Mouse (Mus musculus) embryonic facial prominence, embryonic 12.5 days (tissue): ENCODE measurements around the gene Tjp1. TPM values are rescaled to one million over a fixed set of nuclear protein-coding genes. Genes with fewer than 3 reads are reported as not detected.

Experiments used
- ATAC-seq: fragments of 200-750 bp; cut with Nextera tagmentation; 2 replicates; pipeline ENCODE4 v1.8.0; 2017; ENCODE audit not compliant: insufficient number of reproducible peaks, insufficient read depth, low FRiP score, low TSS enrichment
- H3K27ac ChIP-seq: fragments of 300-500 bp; sonication (generic); 2 replicates; pipeline ENCODE4 v1.5.1; 2016; ENCODE audit warnings: mild to moderate bottlenecking
- H3K27me3 ChIP-seq: fragments of 300-500 bp; sonication (generic); 2 replicates; pipeline ENCODE4 v1.6.1; 2016; ENCODE audit warnings: mild to moderate bottlenecking, moderate library complexity
- H3K36me3 ChIP-seq: fragments of 300-500 bp; sonication (generic); 2 replicates; pipeline ENCODE4 v1.6.1; 2016; ENCODE audit warnings: mild to moderate bottlenecking
- H3K4me1 ChIP-seq: fragments of 300-500 bp; sonication (generic); 2 replicates; pipeline ENCODE4 v1.6.1; 2016
- H3K4me2 ChIP-seq: fragments of 300-500 bp; sonication (generic); replicated peaks from 2 replicates; pipeline ENCODE4 v1.6.1; 2016; ENCODE audit warnings: mild to moderate bottlenecking, moderate library complexity
- H3K4me3 ChIP-seq: fragments of 300-500 bp; sonication (generic); 2 replicates; pipeline ENCODE4 v1.5.1; 2016; ENCODE audit warnings: mild to moderate bottlenecking
- H3K9ac ChIP-seq: fragments of 300-500 bp; sonication (generic); 2 replicates; pipeline ENCODE4 v1.6.1; 2016; ENCODE audit warnings: mild to moderate bottlenecking, moderate library complexity
- H3K9me3 ChIP-seq: fragments of 300-500 bp; sonication (generic); 2 replicates; pipeline ENCODE4 v1.6.1; 2016; ENCODE audit warnings: mild to moderate bottlenecking, moderate library complexity
- WGBS: fragments of 180-500 bp; shearing (Covaris S2); methylation state at CpG from one replicate; pipeline ENCODE4 v1.1.7; 2016; 5-methylcytosine and 5-hydroxymethylcytosine counted together
- polyA plus RNA-seq: library from polyadenylated mRNA; unstranded; fragments of >200 nt; fragmentation: Nextera tagmentation; extraction: Ambion mirVana; gene quantifications from 2 replicates; pipeline ENCODE4 v1.2.1, GENCODE M21; 2016

Gene Tjp1
- polyA plus RNA-seq, 1 experiment from 2014 or later, result 27.6 TPM

GRCm38 (mm10) chr7:65460196-65460595 is 67.4 kb downstream of the Tjp1 start:
- no peak for ATAC-seq
- H3K27ac ChIP-seq, result no peak overlapping the region
- no peaks in the 10 kb centered on the region for H3K9me3 ChIP-seq
- 83% methylated on average over 3 of the region's 3 CpGs for WGBS
- no peak overlapping the region for H3K9ac ChIP-seq
- H3K4me2 ChIP-seq, result no peak overlapping the region
- H3K4me1 ChIP-seq, result no peaks in the 10 kb centered on the region
- no peak overlapping the region for H3K4me3 ChIP-seq
- no peaks in the 10 kb centered on the region for H3K36me3 ChIP-seq
- H3K27me3 ChIP-seq, result no peaks in the 10 kb centered on the region

GRCm38 (mm10) chr7:65456031-65456430 is 71.5 kb downstream of the Tjp1 start:
- ATAC-seq, result no peak
- no peak overlapping the region for H3K27ac ChIP-seq
- H3K27me3 ChIP-seq, result no peaks in the 10 kb centered on the region
- no peaks in the 10 kb centered on the region for H3K36me3 ChIP-seq
- no peak overlapping the region for H3K4me2 ChIP-seq
- H3K9me3 ChIP-seq, result no peaks in the 10 kb centered on the region
- no peak overlapping the region for H3K4me3 ChIP-seq
- H3K9ac ChIP-seq, result no peak overlapping the region
- WGBS, result 43% methylated on average over 2 of the region's 2 CpGs
- no peaks in the 10 kb centered on the region for H3K4me1 ChIP-seq

- H3K9me3 ChIP-seq, result no peaks in the 10 kb centered on the region
- no peak for ATAC-seq
- H3K4me1 ChIP-seq, result no peaks in the 10 kb centered on the region
- no peak overlapping the region for H3K4me3 ChIP-seq
- no peaks in the 10 kb centered on the region for H3K36me3 ChIP-seq
- 85% methylated on average over 3 of the region's 3 CpGs for WGBS
- H3K9ac ChIP-seq, result no peak overlapping the region
- H3K4me2 ChIP-seq, result no peak overlapping the region
- H3K27me3 ChIP-seq, result no peaks in the 10 kb centered on the region
- H3K27ac ChIP-seq, result no peak overlapping the region
These were observed 72.4 kb downstream of the Tjp1 start for GRCm38 (mm10) chr7:65455208-65455607.

- Histone ChIP-seq H3K4me1 (no peaks in the 10 kb centered on the region), H3K27ac (no peak overlapping the region), H3K27me3 (no peaks in the 10 kb centered on the region), H3K4me3 (no peak overlapping the region), H3K4me2 (no peak overlapping the region), H3K9me3 (no peaks in the 10 kb centered on the region), H3K9ac (no peak overlapping the region), H3K36me3 (no peaks in the 10 kb centered on the region)
- no peak for ATAC-seq
- WGBS, result 28% methylated on average over 3 of the region's 3 CpGs
These were observed 73.3 kb downstream of the Tjp1 start for GRCm38 (mm10) chr7:65454269-65454668.

- 68% methylated on average over 3 of the region's 3 CpGs for WGBS
- H3K9ac ChIP-seq, result no peak overlapping the region
- no peaks in the 10 kb centered on the region for H3K4me1 ChIP-seq
- no peaks in the 10 kb centered on the region for H3K36me3 ChIP-seq
- no peaks in the 10 kb centered on the region for H3K9me3 ChIP-seq
- ATAC-seq, result no peak
- H3K4me3 ChIP-seq, result no peak overlapping the region
- H3K4me2 ChIP-seq, result no peak overlapping the region
- H3K27me3 ChIP-seq, result no peaks in the 10 kb centered on the region
- H3K27ac ChIP-seq, result no peak overlapping the region
These were observed 75.3 kb downstream of the Tjp1 start for GRCm38 (mm10) chr7:65452246-65452645.

- no peak overlapping the region for H3K27ac ChIP-seq
- H3K36me3 ChIP-seq, result no peaks in the 10 kb centered on the region
- no peaks in the 10 kb centered on the region for H3K27me3 ChIP-seq
- ATAC-seq, result no peak
- no peaks in the 10 kb centered on the region for H3K9me3 ChIP-seq
- no peaks in the 10 kb centered on the region for H3K4me1 ChIP-seq
- H3K9ac ChIP-seq, result no peak overlapping the region
- no peak overlapping the region for H3K4me3 ChIP-seq
- no peak overlapping the region for H3K4me2 ChIP-seq
- 41% methylated on average over 5 of the region's 5 CpGs for WGBS
These were observed 77.4 kb downstream of the Tjp1 start for GRCm38 (mm10) chr7:65450158-65450557.

GRCm38 (mm10) chr7:65441505-65441904 is 86.1 kb downstream of the Tjp1 start:
- H3K9ac ChIP-seq, result no peak overlapping the region
- no peaks in the 10 kb centered on the region for H3K27me3 ChIP-seq
- ATAC-seq, result no peak
- no peak overlapping the region for H3K27ac ChIP-seq
- no peak overlapping the region for H3K4me2 ChIP-seq
- H3K36me3 ChIP-seq, result no peaks in the 10 kb centered on the region
- no peaks in the 10 kb centered on the region for H3K4me1 ChIP-seq
- WGBS, result 80% methylated on average over 4 of the region's 4 CpGs
- H3K9me3 ChIP-seq, result no peaks in the 10 kb centered on the region
- no peak overlapping the region for H3K4me3 ChIP-seq

- no peaks in the 10 kb centered on the region for H3K36me3 ChIP-seq
- ATAC-seq, result no peak
- no peaks in the 10 kb centered on the region for H3K27me3 ChIP-seq
- H3K4me3 ChIP-seq, result no peak overlapping the region
- H3K4me1 ChIP-seq, result no peaks in the 10 kb centered on the region
- H3K27ac ChIP-seq, result no peak overlapping the region
- no peak overlapping the region for H3K9ac ChIP-seq
- no peak overlapping the region for H3K4me2 ChIP-seq
- H3K9me3 ChIP-seq, result no peaks in the 10 kb centered on the region
- 64% methylated on average over 8 of the region's 8 CpGs for WGBS
These were observed 88.1 kb downstream of the Tjp1 start for GRCm38 (mm10) chr7:65439518-65439917.

- Histone ChIP-seq H3K4me3 (no peak overlapping the region), H3K9me3 (no peaks in the 10 kb centered on the region), H3K27me3 (no peaks in the 10 kb centered on the region), H3K27ac (no peak overlapping the region), H3K36me3 (no peaks in the 10 kb centered on the region), H3K4me1 (no peaks in the 10 kb centered on the region), H3K4me2 (no peak overlapping the region), H3K9ac (no peak overlapping the region)
- ATAC-seq, result no peak
- 86% methylated on average over 5 of the region's 5 CpGs for WGBS
These were observed 89.4 kb downstream of the Tjp1 start for GRCm38 (mm10) chr7:65438146-65438545.

- Histone ChIP-seq H3K4me3 (no peak overlapping the region), H3K9ac (no peak overlapping the region), H3K4me2 (no peak overlapping the region), H3K27ac (no peak overlapping the region), H3K4me1 (no peaks in the 10 kb centered on the region), H3K36me3 (no peaks in the 10 kb centered on the region), H3K9me3 (no peaks in the 10 kb centered on the region), H3K27me3 (no peaks in the 10 kb centered on the region)
- ATAC-seq, result no peak
- 89% methylated on average over 3 of the region's 3 CpGs for WGBS
These were observed 90.7 kb downstream of the Tjp1 start for GRCm38 (mm10) chr7:65436921-65437320.

GRCm38 (mm10) chr7:65431018-65431695 is 96.4 kb downstream of the Tjp1 start:
- WGBS, result 29% methylated on average over 9 of the region's 9 CpGs
- Histone ChIP-seq H3K9me3 (no peaks in the 10 kb centered on the region), H3K9ac (no peak overlapping the region), H3K36me3 (no peaks in the 10 kb centered on the region), H3K4me1 (peaks cover 6% of the 10 kb centered on the region), H3K27ac (no peak overlapping the region), H3K4me2 (no peak overlapping the region), H3K27me3 (no peaks in the 10 kb centered on the region), H3K4me3 (no peak overlapping the region)
- ATAC-seq, result no peak

- ATAC-seq, result no peak
- Histone ChIP-seq H3K9ac (no peak overlapping the region), H3K36me3 (no peaks in the 10 kb centered on the region), H3K4me1 (peaks cover 6% of the 10 kb centered on the region), H3K4me2 (no peak overlapping the region), H3K27me3 (no peaks in the 10 kb centered on the region), H3K9me3 (no peaks in the 10 kb centered on the region), H3K27ac (no peak overlapping the region), H3K4me3 (no peak overlapping the region)
- WGBS, result 13% methylated on average over 8 of the region's 8 CpGs
These were observed 97.2 kb downstream of the Tjp1 start for GRCm38 (mm10) chr7:65430401-65430800.
